Mouse (Mus musculus) stomach, postnatal 0 days (tissue): ENCODE results near the gene 4930562C15Rik.

Source experiments
- CTCF ChIP-seq: IDR thresholded peaks from 2 replicates; pipeline ENCODE4 v1.5.1; 2016; ENCODE audit warnings: antibody characterized with exemption, low read depth, mild to moderate bottlenecking, moderate library complexity
- EP300 ChIP-seq: optimal IDR thresholded peaks from 2 replicates; pipeline ENCODE3; 2016; ENCODE audit warnings: antibody characterized with exemption

DNA sequence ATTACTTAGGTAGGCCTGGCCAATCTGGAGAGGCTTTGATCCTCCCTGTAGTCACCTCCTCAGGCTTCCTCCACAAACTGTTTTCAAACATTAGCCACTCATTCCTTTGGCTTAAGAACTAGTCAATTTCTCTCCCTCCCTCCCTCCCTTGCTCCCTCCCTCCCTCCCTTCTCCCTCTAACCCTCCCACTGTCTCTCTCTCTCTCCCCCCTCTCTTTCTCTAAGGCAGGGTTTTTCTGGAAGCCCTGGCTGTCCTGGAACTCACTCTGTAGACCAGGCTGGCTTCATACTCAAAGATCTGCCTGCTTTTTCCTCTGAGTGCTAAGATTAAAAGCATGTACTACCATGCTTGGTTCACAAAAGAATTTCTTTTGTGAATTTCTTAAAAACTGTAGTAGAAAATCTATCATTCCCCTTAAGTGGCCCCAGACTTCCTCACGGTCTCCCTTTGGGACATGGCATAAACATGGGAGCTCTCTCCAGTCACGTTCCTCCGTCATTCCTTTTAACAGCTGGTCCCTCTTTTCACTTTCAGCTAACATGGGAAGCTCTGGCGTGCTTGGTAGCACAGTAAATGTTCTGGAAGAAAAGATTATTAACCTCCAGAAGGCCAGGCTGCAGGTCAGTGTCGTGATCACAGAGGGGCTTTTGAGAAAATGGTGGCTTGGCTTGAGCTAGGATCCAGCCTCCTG lies 15.9 kb downstream of the 4930562C15Rik start:
- no peak for TF ChIP-seq CTCF
- no peak for TF ChIP-seq EP300
